Mouse (Mus musculus) stomach, embryonic 15.5 days (tissue): ENCODE data around the gene Invs. TPM values are rescaled to one million over a fixed set of nuclear protein-coding genes. Genes with fewer than 3 reads are reported as not detected.

ENCODE experiments used
- ATAC-seq: fragments of 200-750 bp; cut with Nextera tagmentation; 2 replicates; pipeline ENCODE4 v1.8.0; 2017; ENCODE audit warnings: low read depth, moderate number of reproducible peaks, moderate TSS enrichment; ENCODE audit not compliant: insufficient read depth, low FRiP score
- H3K27ac ChIP-seq: fragments of 300-500 bp; sonication (generic); 2 replicates; pipeline ENCODE4 v1.5.1; 2015; ENCODE audit warnings: mild to moderate bottlenecking, inconsistent platforms
- H3K27me3 ChIP-seq: fragments of 300-500 bp; sonication (generic); replicated peaks from 2 replicates; pipeline ENCODE4 v1.6.1; 2015; ENCODE audit warnings: inconsistent platforms
- H3K36me3 ChIP-seq: fragments of 300-500 bp; sonication (generic); 2 replicates; pipeline ENCODE4 v1.6.1; 2015; ENCODE audit warnings: inconsistent platforms
- H3K4me1 ChIP-seq: fragments of 300-500 bp; sonication (generic); 2 replicates; pipeline ENCODE4 v1.6.1; 2015; ENCODE audit warnings: inconsistent platforms
- H3K4me2 ChIP-seq: fragments of 300-500 bp; sonication (generic); 2 replicates; pipeline ENCODE4 v1.6.1; 2015; ENCODE audit warnings: mild to moderate bottlenecking, inconsistent platforms
- H3K4me3 ChIP-seq: fragments of 300-500 bp; sonication (generic); replicated peaks from 2 replicates; pipeline ENCODE4 v1.5.1; 2015; ENCODE audit warnings: inconsistent platforms
- H3K9ac ChIP-seq: fragments of 300-500 bp; sonication (generic); 2 replicates; pipeline ENCODE4 v1.6.1; 2015; ENCODE audit warnings: inconsistent platforms
- H3K9me3 ChIP-seq: fragments of 300-500 bp; sonication (generic); 2 replicates; pipeline ENCODE4 v1.6.1; 2016; ENCODE audit warnings: inconsistent platforms
- WGBS: fragments of 180-500 bp; shearing (Covaris S2); methylation state at CpG from one replicate; pipeline ENCODE4 v1.1.7; 2015; 5-methylcytosine and 5-hydroxymethylcytosine counted together
- polyA plus RNA-seq: library from polyadenylated mRNA; unstranded; fragments of >200 nt; fragmentation: Nextera tagmentation; extraction: Ambion mirVana; gene quantifications from 2 replicates; pipeline ENCODE4 v1.2.1, GENCODE M21; 2015

Invs gene
- polyA plus RNA-seq, 1 experiment from 2014 or later = 9.5 TPM

GRCm38 (mm10) chr4:48413473-48413872 is 133.9 kb downstream of the Invs start:
- Histone ChIP-seq H3K27ac (no peak overlapping the region), H3K4me2 (no peak overlapping the region), H3K27me3 (no peaks in the 10 kb centered on the region), H3K9me3 (no peaks in the 10 kb centered on the region), H3K9ac (no peak overlapping the region), H3K4me3 (no peak overlapping the region), H3K4me1 (no peaks in the 10 kb centered on the region), H3K36me3 (no peaks in the 10 kb centered on the region)
- ATAC-seq = no peak
- WGBS = 88% methylated on average over 8 of the region's 8 CpGs

GRCm38 (mm10) chr4:48415838-48416335 is 136.3 kb downstream of the Invs start:
- Histone ChIP-seq H3K27me3 (no peaks in the 10 kb centered on the region), H3K36me3 (no peaks in the 10 kb centered on the region), H3K4me3 (no peak overlapping the region), H3K4me2 (no peak overlapping the region), H3K9ac (no peak overlapping the region), H3K9me3 (no peaks in the 10 kb centered on the region), H3K27ac (no peak overlapping the region), H3K4me1 (no peaks in the 10 kb centered on the region)
- 85% methylated on average over 10 of the region's 10 CpGs for WGBS
- ATAC-seq = no peak

GRCm38 (mm10) chr4:48418831-48419468 is 139.4 kb downstream of the Invs start:
- 82% methylated on average over 8 of the region's 8 CpGs for WGBS
- no peak overlapping the region for H3K4me2 ChIP-seq
- H3K27ac ChIP-seq = no peak overlapping the region
- 0 out of 2 replicates have a peak, but pooled peaks cover 7% of the 10 kb centered on the region for H3K36me3 ChIP-seq
- H3K4me1 ChIP-seq = no peaks in the 10 kb centered on the region
- H3K4me3 ChIP-seq = no peak overlapping the region
- H3K9me3 ChIP-seq = no peaks in the 10 kb centered on the region
- ATAC-seq = no peak
- no peaks in the 10 kb centered on the region for H3K27me3 ChIP-seq
- no peak overlapping the region for H3K9ac ChIP-seq

- H3K9ac ChIP-seq = no peak overlapping the region
- H3K27ac ChIP-seq = no peak overlapping the region
- no peak for ATAC-seq
- no peaks in the 10 kb centered on the region for H3K27me3 ChIP-seq
- H3K9me3 ChIP-seq = no peaks in the 10 kb centered on the region
- no peak overlapping the region for H3K4me3 ChIP-seq
- 0 out of 2 replicates have a peak, but pooled peaks cover 7% of the 10 kb centered on the region for H3K36me3 ChIP-seq
- no peak overlapping the region for H3K4me2 ChIP-seq
- H3K4me1 ChIP-seq = no peaks in the 10 kb centered on the region
- 96% methylated on average over 1 of the region's 1 CpGs for WGBS
These were observed 143.1 kb downstream of the Invs start for GRCm38 (mm10) chr4:48422633-48423032.

- 0 out of 2 replicates have a peak, but pooled peaks have one; percentile 27 for ATAC-seq
- Histone ChIP-seq H3K36me3 (0 out of 2 replicates have a peak, but pooled peaks cover 7% of the 10 kb centered on the region), H3K4me3 (no peak overlapping the region), H3K9me3 (no peaks in the 10 kb centered on the region), H3K27ac (no peak overlapping the region), H3K4me2 (no peak overlapping the region), H3K4me1 (no peaks in the 10 kb centered on the region), H3K9ac (no peak overlapping the region), H3K27me3 (no peaks in the 10 kb centered on the region)
- 33% methylated on average over 2 of the region's 2 CpGs for WGBS
These were observed 144.2 kb downstream of the Invs start for GRCm38 (mm10) chr4:48423738-48424137.

- H3K9me3 ChIP-seq = no peaks in the 10 kb centered on the region
- H3K27me3 ChIP-seq = no peaks in the 10 kb centered on the region
- no peak overlapping the region for H3K4me2 ChIP-seq
- H3K36me3 ChIP-seq = peaks cover 30% of the 10 kb centered on the region
- H3K9ac ChIP-seq = no peak overlapping the region
- H3K27ac ChIP-seq = no peak overlapping the region
- H3K4me3 ChIP-seq = no peak overlapping the region
- no peak for ATAC-seq
- H3K4me1 ChIP-seq = no peaks in the 10 kb centered on the region
- WGBS = 45% methylated on average over 3 of the region's 3 CpGs
These were observed 147.9 kb downstream of the Invs start for GRCm38 (mm10) chr4:48427413-48427812.

- H3K4me3 ChIP-seq = no peak overlapping the region
- no peak for ATAC-seq
- H3K4me2 ChIP-seq = no peak overlapping the region
- no peak overlapping the region for H3K27ac ChIP-seq
- H3K4me1 ChIP-seq = no peaks in the 10 kb centered on the region
- H3K9me3 ChIP-seq = no peaks in the 10 kb centered on the region
- 72% methylated on average over 2 of the region's 2 CpGs for WGBS
- peaks cover 32% of the 10 kb centered on the region for H3K36me3 ChIP-seq
- H3K9ac ChIP-seq = no peak overlapping the region
- H3K27me3 ChIP-seq = no peaks in the 10 kb centered on the region
These were observed 148.5 kb downstream of the Invs start for GRCm38 (mm10) chr4:48428054-48428453.

- H3K9me3 ChIP-seq = no peaks in the 10 kb centered on the region
- H3K27ac ChIP-seq = no peak overlapping the region
- H3K4me2 ChIP-seq = no peak overlapping the region
- no peak for ATAC-seq
- no peak overlapping the region for H3K9ac ChIP-seq
- no peaks in the 10 kb centered on the region for H3K27me3 ChIP-seq
- 90% methylated on average over 2 of the region's 2 CpGs for WGBS
- H3K36me3 ChIP-seq = peaks cover 21% of the 10 kb centered on the region
- no peak overlapping the region for H3K4me3 ChIP-seq
- H3K4me1 ChIP-seq = no peaks in the 10 kb centered on the region
These were observed 174.7 kb downstream of the Invs start for GRCm38 (mm10) chr4:48454106-48454773.

GRCm38 (mm10) chr4:48458436-48458835 is 178.9 kb downstream of the Invs start:
- WGBS = 87% methylated on average over 6 of the region's 6 CpGs
- H3K27ac ChIP-seq = no peak overlapping the region
- H3K4me3 ChIP-seq = no peak overlapping the region
- H3K9me3 ChIP-seq = no peaks in the 10 kb centered on the region
- no peaks in the 10 kb centered on the region for H3K27me3 ChIP-seq
- H3K4me1 ChIP-seq = no peaks in the 10 kb centered on the region
- peaks cover 20% of the 10 kb centered on the region for H3K36me3 ChIP-seq
- no peak for ATAC-seq
- no peak overlapping the region for H3K4me2 ChIP-seq
- H3K9ac ChIP-seq = no peak overlapping the region

GRCm38 (mm10) chr4:48461060-48461459 is 181.5 kb downstream of the Invs start:
- no peaks in the 10 kb centered on the region for H3K9me3 ChIP-seq
- no peak overlapping the region for H3K4me3 ChIP-seq
- no peaks in the 10 kb centered on the region for H3K27me3 ChIP-seq
- no peak overlapping the region for H3K9ac ChIP-seq
- no peaks in the 10 kb centered on the region for H3K4me1 ChIP-seq
- no peak for ATAC-seq
- H3K4me2 ChIP-seq = no peak overlapping the region
- H3K36me3 ChIP-seq = peaks cover 11% of the 10 kb centered on the region
- H3K27ac ChIP-seq = no peak overlapping the region
- WGBS = 63% methylated on average over 1 of the region's 1 CpGs

GRCm38 (mm10) chr4:48470977-48471376 is 191.4 kb downstream of the Invs start:
- H3K27me3 ChIP-seq = no peaks in the 10 kb centered on the region
- H3K9me3 ChIP-seq = no peaks in the 10 kb centered on the region
- H3K4me1 ChIP-seq = peaks cover 10% of the 10 kb centered on the region
- no peak overlapping the region for H3K9ac ChIP-seq
- 74% methylated on average over 1 of the region's 1 CpGs for WGBS
- peaks cover 12% of the 10 kb centered on the region for H3K36me3 ChIP-seq
- H3K4me3 ChIP-seq = no peak overlapping the region
- no peak overlapping the region for H3K27ac ChIP-seq
- H3K4me2 ChIP-seq = peak overlapping the region; percentile 62
- no peak for ATAC-seq

GRCm38 (mm10) chr4:48472052-48472791 is 192.7 kb downstream of the Invs start:
- Histone ChIP-seq H3K9ac (peak overlapping the region; percentile 79; the same call in 1 of the 2 replicates), H3K4me3 (peak overlapping the region; percentile 96), H3K4me1 (peaks cover 10% of the 10 kb centered on the region), H3K27ac (peak overlapping the region; percentile 84; the same call in 1 of the 2 replicates), H3K4me2 (peak overlapping the region; percentile 62), H3K36me3 (peaks cover 8% of the 10 kb centered on the region), H3K9me3 (no peaks in the 10 kb centered on the region), H3K27me3 (no peaks in the 10 kb centered on the region)
- WGBS = 9% methylated on average over 12 of the region's 12 CpGs
- no peak for ATAC-seq
